Mouse (Mus musculus): ENCODE measurements around the gene Kcnip4. TPM values are rescaled to one million over a fixed set of nuclear protein-coding genes. Genes with fewer than 3 reads are reported as not detected.
A peak's percentile ranks its signal among the peaks of the same experiment; 100 is the strongest.

Kcnip4 gene
- polyA plus RNA-seq, 1 experiment from 2014 or later = 0.66 TPM

- Histone ChIP-seq H3K36me3 (ENCODE audit: control insufficient read depth, insufficient read depth) (no peaks in the 10 kb centered on the region), H3K9ac (ENCODE audit: low read length) (no peak overlapping the region), H3K4me1 (ENCODE audit: control insufficient read depth, insufficient read depth, low read length) (no peaks in the 10 kb centered on the region), H3K4me3 (ENCODE audit: low read length) (no peak overlapping the region), H3K9me3 (replicated peaks; ENCODE audit: control insufficient read depth, low read length) (no peaks in the 10 kb centered on the region), H3K4me2 (ENCODE audit: low read depth, low read length) (no peak overlapping the region), H3K27me3 (ENCODE audit: control insufficient read depth, insufficient read depth, low read length) (no peaks in the 10 kb centered on the region), H3K27ac (ENCODE audit: low read length) (no peak overlapping the region)
- no peak for ATAC-seq (replicated peaks; ENCODE audit: extremely low read depth, insufficient read depth, low FRiP score)
- 78% methylated on average over 2 of the region's 2 CpGs for WGBS
These were observed 582.2 kb downstream of the Kcnip4 start for GRCm38 (mm10) chr5:48942378-48943088.

GRCm38 (mm10) chr5:48931881-48932280 lies 592.8 kb downstream of the Kcnip4 start:
- Histone ChIP-seq H3K4me1 (ENCODE audit: control insufficient read depth, insufficient read depth, low read length) (no peaks in the 10 kb centered on the region), H3K9me3 (replicated peaks; ENCODE audit: control insufficient read depth, low read length) (no peaks in the 10 kb centered on the region), H3K36me3 (ENCODE audit: control insufficient read depth, insufficient read depth) (no peaks in the 10 kb centered on the region), H3K9ac (ENCODE audit: low read length) (no peak overlapping the region), H3K4me2 (ENCODE audit: low read depth, low read length) (no peak overlapping the region), H3K27ac (ENCODE audit: low read length) (no peak overlapping the region), H3K27me3 (ENCODE audit: control insufficient read depth, insufficient read depth, low read length) (no peaks in the 10 kb centered on the region), H3K4me3 (ENCODE audit: low read length) (no peak overlapping the region)
- WGBS = 70% methylated on average over 2 of the region's 2 CpGs
- ATAC-seq (replicated peaks; ENCODE audit: extremely low read depth, insufficient read depth, low FRiP score) = no peak

- peak overlapping the region; percentile 15 for H3K4me3 ChIP-seq (ENCODE audit: low read length)
- H3K4me1 ChIP-seq (ENCODE audit: control insufficient read depth, insufficient read depth, low read length) = no peaks in the 10 kb centered on the region
- H3K9ac ChIP-seq (ENCODE audit: low read length) = no peak overlapping the region
- H3K36me3 ChIP-seq (ENCODE audit: control insufficient read depth, insufficient read depth) = no peaks in the 10 kb centered on the region
- H3K4me2 ChIP-seq (ENCODE audit: low read depth, low read length) = peak overlapping the region; percentile 58
- no peak overlapping the region for H3K27ac ChIP-seq (ENCODE audit: low read length)
- ATAC-seq (replicated peaks; ENCODE audit: extremely low read depth, insufficient read depth, low FRiP score) = no peak
- H3K27me3 ChIP-seq (ENCODE audit: control insufficient read depth, insufficient read depth, low read length) = no peaks in the 10 kb centered on the region
- H3K9me3 ChIP-seq (replicated peaks; ENCODE audit: control insufficient read depth, low read length) = no peaks in the 10 kb centered on the region
- WGBS = 58% methylated on average over 8 of the region's 8 CpGs
These were observed 634.5 kb downstream of the Kcnip4 start for GRCm38 (mm10) chr5:48890216-48890615.

GRCm38 (mm10) chr5:48889395-48890194 lies 635.1 kb downstream of the Kcnip4 start:
- no peak overlapping the region for H3K9ac ChIP-seq (ENCODE audit: low read length)
- no peak overlapping the region for H3K27ac ChIP-seq (ENCODE audit: low read length)
- 12% methylated on average over 18 of the region's 18 CpGs for WGBS
- H3K4me3 ChIP-seq (ENCODE audit: low read length) = peak overlapping the region; percentile 15
- no peaks in the 10 kb centered on the region for H3K9me3 ChIP-seq (replicated peaks; ENCODE audit: control insufficient read depth, low read length)
- H3K4me2 ChIP-seq (ENCODE audit: low read depth, low read length) = peak overlapping the region; percentile 58
- H3K27me3 ChIP-seq (ENCODE audit: control insufficient read depth, insufficient read depth, low read length) = no peaks in the 10 kb centered on the region
- no peaks in the 10 kb centered on the region for H3K36me3 ChIP-seq (ENCODE audit: control insufficient read depth, insufficient read depth)
- H3K4me1 ChIP-seq (ENCODE audit: control insufficient read depth, insufficient read depth, low read length) = no peaks in the 10 kb centered on the region
- ATAC-seq (replicated peaks; ENCODE audit: extremely low read depth, insufficient read depth, low FRiP score) = no peak

- Histone ChIP-seq H3K36me3 (ENCODE audit: control insufficient read depth, insufficient read depth) (no peaks in the 10 kb centered on the region), H3K4me3 (ENCODE audit: low read length) (no peak overlapping the region), H3K9me3 (replicated peaks; ENCODE audit: control insufficient read depth, low read length) (no peaks in the 10 kb centered on the region), H3K4me1 (ENCODE audit: control insufficient read depth, insufficient read depth, low read length) (no peaks in the 10 kb centered on the region), H3K27ac (ENCODE audit: low read length) (no peak overlapping the region), H3K4me2 (ENCODE audit: low read depth, low read length) (no peak overlapping the region), H3K27me3 (ENCODE audit: control insufficient read depth, insufficient read depth, low read length) (no peaks in the 10 kb centered on the region), H3K9ac (ENCODE audit: low read length) (no peak overlapping the region)
- WGBS = 38% methylated on average over 2 of the region's 2 CpGs
- no peak for ATAC-seq (replicated peaks; ENCODE audit: extremely low read depth, insufficient read depth, low FRiP score)
These were observed 646.6 kb downstream of the Kcnip4 start for GRCm38 (mm10) chr5:48878081-48878480.

DNA sequence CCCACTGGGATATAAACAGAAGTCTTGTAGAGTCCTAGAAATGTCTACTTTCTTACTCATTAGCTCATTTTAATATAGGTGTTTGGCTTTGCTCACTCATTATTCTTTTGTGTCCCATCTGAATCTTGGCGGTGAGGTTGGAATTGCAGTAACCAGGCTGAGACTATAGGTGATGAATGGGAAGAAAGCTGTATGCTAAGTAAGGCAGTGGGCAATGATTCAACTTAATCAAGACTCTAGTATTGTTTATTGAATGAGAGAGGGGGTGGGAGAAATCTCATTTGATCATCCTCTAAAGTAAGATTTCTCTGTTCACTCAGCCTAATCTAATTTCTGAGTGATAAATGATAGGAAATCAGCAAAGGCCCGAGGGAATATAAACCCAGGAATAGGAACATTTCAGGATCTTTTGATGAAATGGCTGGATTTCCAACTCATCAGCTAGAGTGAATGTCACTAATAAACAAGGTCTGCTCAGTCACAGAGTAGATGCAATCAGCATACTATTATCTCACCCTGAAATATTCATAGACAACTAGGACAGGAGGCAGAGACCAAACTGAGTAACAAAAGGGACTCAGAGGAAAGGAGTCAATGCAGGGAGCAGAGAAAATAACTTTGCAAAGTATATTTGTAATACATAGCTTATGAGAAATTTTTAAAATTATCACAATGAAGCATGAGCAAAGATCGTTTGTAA lies 660.3 kb downstream of the Kcnip4 start:
- Histone ChIP-seq H3K4me2 (ENCODE audit: low read depth, low read length) (no peak overlapping the region), H3K27me3 (ENCODE audit: control insufficient read depth, insufficient read depth, low read length) (no peaks in the 10 kb centered on the region), H3K27ac (ENCODE audit: low read length) (no peak overlapping the region), H3K36me3 (ENCODE audit: control insufficient read depth, insufficient read depth) (no peaks in the 10 kb centered on the region), H3K4me1 (ENCODE audit: control insufficient read depth, insufficient read depth, low read length) (no peaks in the 10 kb centered on the region), H3K9ac (ENCODE audit: low read length) (no peak overlapping the region), H3K9me3 (replicated peaks; ENCODE audit: control insufficient read depth, low read length) (no peaks in the 10 kb centered on the region), H3K4me3 (ENCODE audit: low read length) (no peak overlapping the region)
- 58% methylated on average over 3 of the region's 3 CpGs for WGBS
- ATAC-seq (replicated peaks; ENCODE audit: extremely low read depth, insufficient read depth, low FRiP score) = no peak

- no peaks in the 10 kb centered on the region for H3K27me3 ChIP-seq (ENCODE audit: control insufficient read depth, insufficient read depth, low read length)
- H3K9me3 ChIP-seq (replicated peaks; ENCODE audit: control insufficient read depth, low read length) = no peaks in the 10 kb centered on the region
- no peak overlapping the region for H3K9ac ChIP-seq (ENCODE audit: low read length)
- H3K4me1 ChIP-seq (ENCODE audit: control insufficient read depth, insufficient read depth, low read length) = no peaks in the 10 kb centered on the region
- ATAC-seq (replicated peaks; ENCODE audit: extremely low read depth, insufficient read depth, low FRiP score) = no peak
- H3K27ac ChIP-seq (ENCODE audit: low read length) = no peak overlapping the region
- no peak overlapping the region for H3K4me2 ChIP-seq (ENCODE audit: low read depth, low read length)
- 51% methylated on average over 2 of the region's 2 CpGs for WGBS
- no peak overlapping the region for H3K4me3 ChIP-seq (ENCODE audit: low read length)
- H3K36me3 ChIP-seq (ENCODE audit: control insufficient read depth, insufficient read depth) = no peaks in the 10 kb centered on the region
These were observed 683.7 kb downstream of the Kcnip4 start for GRCm38 (mm10) chr5:48840971-48841370.

- no peaks in the 10 kb centered on the region for H3K36me3 ChIP-seq (ENCODE audit: control insufficient read depth, insufficient read depth)
- no peak overlapping the region for H3K4me3 ChIP-seq (ENCODE audit: low read length)
- ATAC-seq (replicated peaks; ENCODE audit: extremely low read depth, insufficient read depth, low FRiP score) = no peak
- H3K27ac ChIP-seq (ENCODE audit: low read length) = no peak overlapping the region
- WGBS = 50% methylated on average over 1 of the region's 1 CpGs
- H3K27me3 ChIP-seq (ENCODE audit: control insufficient read depth, insufficient read depth, low read length) = no peaks in the 10 kb centered on the region
- H3K9ac ChIP-seq (ENCODE audit: low read length) = no peak overlapping the region
- no peak overlapping the region for H3K4me2 ChIP-seq (ENCODE audit: low read depth, low read length)
- no peaks in the 10 kb centered on the region for H3K9me3 ChIP-seq (replicated peaks; ENCODE audit: control insufficient read depth, low read length)
- no peaks in the 10 kb centered on the region for H3K4me1 ChIP-seq (ENCODE audit: control insufficient read depth, insufficient read depth, low read length)
These were observed 729.2 kb downstream of the Kcnip4 start for GRCm38 (mm10) chr5:48795526-48795925.

DNA sequence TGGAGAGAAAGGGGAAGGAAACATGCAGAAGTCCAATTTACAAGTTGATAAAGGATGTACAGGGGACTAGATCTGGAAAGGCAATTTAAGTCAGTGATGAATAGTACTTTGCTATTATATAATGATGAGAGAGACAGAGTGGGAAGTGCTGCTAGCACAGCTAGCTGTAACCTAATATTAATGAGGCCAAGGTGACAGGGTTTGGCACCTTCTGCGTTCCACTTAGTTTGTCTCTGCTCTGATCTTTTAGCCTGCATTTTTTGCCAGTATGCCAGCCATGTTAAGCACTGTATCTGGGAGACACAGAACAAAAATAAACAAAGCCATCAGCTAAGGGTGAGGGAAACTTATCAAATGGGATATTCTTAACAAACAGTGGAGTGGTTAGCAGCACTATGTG lies 745.3 kb downstream of the Kcnip4 start:
- no peak for ATAC-seq (replicated peaks; ENCODE audit: extremely low read depth, insufficient read depth, low FRiP score)

More for the DNA sequence above, 745.3 kb downstream of the Kcnip4 start:
- Histone ChIP-seq H3K27ac (ENCODE audit: low read length) (no peak overlapping the region), H3K4me2 (ENCODE audit: low read depth, low read length) (no peak overlapping the region), H3K36me3 (ENCODE audit: control insufficient read depth, insufficient read depth) (no peaks in the 10 kb centered on the region), H3K9ac (ENCODE audit: low read length) (no peak overlapping the region), H3K4me1 (ENCODE audit: control insufficient read depth, insufficient read depth, low read length) (no peaks in the 10 kb centered on the region), H3K4me3 (ENCODE audit: low read length) (no peak overlapping the region), H3K27me3 (ENCODE audit: control insufficient read depth, insufficient read depth, low read length) (no peaks in the 10 kb centered on the region), H3K9me3 (replicated peaks; ENCODE audit: control insufficient read depth, low read length) (no peaks in the 10 kb centered on the region)
- WGBS = 48% methylated on average over 1 of the region's 1 CpGs
